Mouse (Mus musculus): ENCODE results near the gene 4930596D02Rik. TPM values are rescaled to one million over a fixed set of nuclear protein-coding genes. Genes with fewer than 3 reads are reported as not detected.

The 4930596D02Rik gene
- total and polyA plus RNA-seq, 3 experiments, result not detected

- no peaks in the 10 kb centered on the region for H3K9me3 ChIP-seq (replicated peaks; ENCODE audit: insufficient read depth, low read length)
- H3K9ac ChIP-seq (ENCODE audit: control insufficient read depth, low read depth, low read length, poor library complexity, severe bottlenecking), result no peak overlapping the region
- no peaks in the 10 kb centered on the region for H3K79me2 ChIP-seq (ENCODE audit: control insufficient read depth, insufficient read depth, low read length, poor library complexity)
- no peaks in the 10 kb centered on the region for H3K4me1 ChIP-seq (ENCODE audit: control insufficient read depth in 1 of 2, insufficient read depth in 2 of 2, low read length in 2 of 2)
- H3K36me3 ChIP-seq (ENCODE audit: control insufficient read depth in 1 of 2, insufficient read depth in 2 of 2, low read length in 2 of 2), result no peaks in the 10 kb centered on the region
- H3K27me3 ChIP-seq (ENCODE audit: control insufficient read depth in 1 of 2, insufficient read depth in 2 of 2, low read length in 2 of 2), result no peaks in the 10 kb centered on the region
- no peak overlapping the region for H3K27ac ChIP-seq (ENCODE audit: control insufficient read depth, low read depth, low read length)
- TF ChIP-seq RCOR1 (IDR thresholded peaks at IDR 0.05; ENCODE audit: low read depth, low read length) (no peak), ELF1 (IDR thresholded peaks at IDR 0.05; ENCODE audit: low read depth, low read length) (no peak), MYC (IDR thresholded peaks at IDR 0.05; ENCODE audit: low read depth, low read length) (no peak), CTCF (IDR thresholded peaks at IDR 0.05 in 2 of 3, conservative IDR thresholded peaks at IDR 0.05 in 1 of 3; ENCODE audit: control insufficient read depth in 1 of 3, insufficient read depth in 1 of 3, low read depth in 2 of 3, low read length in 3 of 3, poor library complexity in 1 of 3, severe bottlenecking in 1 of 3) (no peak), POLR2AphosphoS5 (IDR thresholded peaks at IDR 0.05; ENCODE audit: borderline replicate concordance, low read depth, low read length) (no peak), TAL1 (IDR thresholded peaks at IDR 0.05; ENCODE audit: low read length) (no peak), USF2 (IDR thresholded peaks at IDR 0.05; ENCODE audit: borderline replicate concordance in 1 of 2, insufficient read depth in 1 of 2, low read depth in 1 of 2, low read length in 2 of 2) (no peak), UBTF (IDR thresholded peaks at IDR 0.05; ENCODE audit: borderline replicate concordance, insufficient read depth, low read depth, low read length) (no peak), MEF2A (IDR thresholded peaks at IDR 0.05; ENCODE audit: extremely low read depth, insufficient replicate concordance, low read depth, low read length, poor library complexity, severe bottlenecking) (no peak)
- no peak overlapping the region for H3K4me3 ChIP-seq (ENCODE audit: control insufficient read depth in 1 of 2, insufficient read depth in 1 of 2, low read depth in 2 of 2, low read length in 2 of 2)
- DNase-seq (ENCODE audit: low read depth, low spot score), result no peak
These were observed 19.0 kb downstream of the 4930596D02Rik start for GRCm38 (mm10) chr14:35792656-35793213.

- Histone ChIP-seq H3K9ac (ENCODE audit: control insufficient read depth, low read depth, low read length, poor library complexity, severe bottlenecking) (no peak overlapping the region), H3K9me3 (replicated peaks; ENCODE audit: insufficient read depth, low read length) (no peaks in the 10 kb centered on the region), H3K79me2 (ENCODE audit: control insufficient read depth, insufficient read depth, low read length, poor library complexity) (no peaks in the 10 kb centered on the region), H3K27me3 (ENCODE audit: control insufficient read depth in 1 of 2, insufficient read depth in 2 of 2, low read length in 2 of 2) (no peaks in the 10 kb centered on the region), H3K4me3 (ENCODE audit: control insufficient read depth in 1 of 2, insufficient read depth in 1 of 2, low read depth in 2 of 2, low read length in 2 of 2) (no peak overlapping the region), H3K27ac (ENCODE audit: control insufficient read depth, low read depth, low read length) (no peak overlapping the region), H3K4me1 (ENCODE audit: control insufficient read depth in 1 of 2, insufficient read depth in 2 of 2, low read length in 2 of 2) (no peaks in the 10 kb centered on the region), H3K36me3 (ENCODE audit: control insufficient read depth in 1 of 2, insufficient read depth in 2 of 2, low read length in 2 of 2) (no peaks in the 10 kb centered on the region)
- TF ChIP-seq MAFK (IDR thresholded peaks at IDR 0.05; ENCODE audit: borderline replicate concordance, low read depth, low read length) (no peak), RCOR1 (IDR thresholded peaks at IDR 0.05; ENCODE audit: low read depth, low read length) (no peak), JUND (IDR thresholded peaks at IDR 0.05; ENCODE audit: low read depth, low read length) (no peak), ELF1 (IDR thresholded peaks at IDR 0.05; ENCODE audit: low read depth, low read length) (no peak), ETS1 (IDR thresholded peaks at IDR 0.05; ENCODE audit: low read depth, low read length) (no peak), POLR2AphosphoS2 (IDR thresholded peaks at IDR 0.05; ENCODE audit: low read length) (no peak), NRF1 (IDR thresholded peaks at IDR 0.05; ENCODE audit: insufficient read depth, low read depth, low read length, poor library complexity, severe bottlenecking) (no peak), SIN3A (IDR thresholded peaks at IDR 0.05; ENCODE audit: low read length) (no peak), ZMIZ1 (IDR thresholded peaks at IDR 0.05; ENCODE audit: low read depth, low read length) (no peak), UBTF (IDR thresholded peaks at IDR 0.05; ENCODE audit: borderline replicate concordance, insufficient read depth, low read depth, low read length) (no peak), TBP (IDR thresholded peaks at IDR 0.05; ENCODE audit: low read depth, low read length) (no peak), TAL1 (IDR thresholded peaks at IDR 0.05; ENCODE audit: low read length) (no peak), ZC3H11A (IDR thresholded peaks at IDR 0.05; ENCODE audit: low read depth, low read length) (no peak)
- DNase-seq (ENCODE audit: low read depth, low spot score), result no peak
These were observed 31.7 kb downstream of the 4930596D02Rik start for GRCm38 (mm10) chr14:35780033-35780432.
